Mouse (Mus musculus) spleen, postnatal 36 days (tissue): ENCODE measurements at regions not wholly inside any gene's neighbourhood (a gene's known extent, or its start where the extent isn't known, plus 50 kb on each side); places are given as distances from the start of the nearest gene placed in this dataset.

Experiments used
- DNase-seq, 2 experiments: peaks; one replicate each; pipeline ENCODE4 v3.0.0; 2022; ENCODE audit warnings: low spot score in 2 of 2, mixed read lengths in 1 of 2

- DNase-seq: no peak
Measured at GRCm38 (mm10) chr5:24237201-24237600, 72.4 kb downstream of the Nupl2 start.

GRCm38 (mm10) chr5:24239006-24239405 is 74.2 kb downstream of the Nupl2 start:
- no peak for DNase-seq

GRCm38 (mm10) chr5:24244211-24244610 is 79.4 kb downstream of the Nupl2 start:
- no peak for DNase-seq

- no peak for DNase-seq
Measured at GRCm38 (mm10) chr5:24255421-24255820, 90.7 kb downstream of the Nupl2 start.

- DNase-seq: peak; percentile 34 to 35
Measured at GRCm38 (mm10) chr5:24261098-24261497, 90.3 kb downstream of the Kcnh2 start.

- DNase-seq: no peak
Measured at GRCm38 (mm10) chr5:24262146-24262545, 89.3 kb downstream of the Kcnh2 start.

- no peak for DNase-seq
Measured at GRCm38 (mm10) chr5:24264151-24264550, 87.3 kb downstream of the Kcnh2 start.

GRCm38 (mm10) chr5:24265431-24265830 is 86.0 kb downstream of the Kcnh2 start:
- no peak for DNase-seq

GRCm38 (mm10) chr5:24266344-24267295 is 84.8 kb downstream of the Kcnh2 start:
- peak; percentile 74 to 79 for DNase-seq
